Mouse (Mus musculus) granulocyte monocyte progenitor cell, adult 5-6 weeks (primary cell): Measurements from ENCODE around the gene Fam131a. TPM values are rescaled to one million over a fixed set of nuclear protein-coding genes. Genes with fewer than 3 reads are reported as not detected.
A peak's percentile ranks its signal among the peaks of the same experiment; 100 is the strongest.
"Not testable (repeated sequence)": the region's sequence is repeated elsewhere in the genome, so short reads cannot be mapped to it uniquely, and the experiment has no call there.

ENCODE experiments used
- ATAC-seq: replicated peaks from 2 replicates; pipeline ENCODE4 v1.8.0; 2016; ENCODE audit warnings: mild to moderate bottlenecking, moderate TSS enrichment, inconsistent platforms; ENCODE audit not compliant: poor library complexity, severe bottlenecking
- total RNA-seq, 2 experiments: library from RNA; stranded (forward) in 1 of 2; stranded (reverse) in 1 of 2; fragments of 200-712, 200-1000 nt in 1 of 2; fragments of >200 nt in 1 of 2; fragmentation: Nextera tagmentation in 1 of 2; gene quantifications; 2 replicates each; pipeline ENCODE4 v1.2.3; 2014 to 2017

The Fam131a gene
- total RNA-seq (2014; fragmentation: Nextera tagmentation) (1.6 TPM in 1 of 2 replicates, not detected in the other), total RNA-seq (2017) (0.43 TPM in 1 of 2 replicates, not detected in the other)

- ATAC-seq, result peak; percentile 86
These were observed at the start of gene Fam131a for GRCm38 (mm10) chr16:20693111-20693701. Gene Fam131a (plus strand): TSS chr16:20693241.

GRCm38 (mm10) chr16:20643911-20644310, 49.1 kb upstream of the Fam131a start:
- ATAC-seq, result no peak

- peak; percentile 99 for ATAC-seq
These were observed 41.7 kb upstream of the Fam131a start, which contains the start of gene Psmd2 for GRCm38 (mm10) chr16:20651076-20651946. Gene Psmd2 (plus strand): TSS chr16:20651652.

- ATAC-seq, result no peak; the same call in 1 of the 2 replicates
These were observed 41.1 kb upstream of the Fam131a start for GRCm38 (mm10) chr16:20651947-20652310.

GRCm38 (mm10) chr16:20653315-20653714, 39.7 kb upstream of the Fam131a start:
- ATAC-seq, result no peak

- ATAC-seq, result no peak
These were observed 35.4 kb upstream of the Fam131a start for GRCm38 (mm10) chr16:20657661-20658060.

GRCm38 (mm10) chr16:20668013-20668412, 25.0 kb upstream of the Fam131a start, which contains the start of gene Eif4g1:
Gene Eif4g1 (plus strand): TSS chr16:20668313.
- ATAC-seq, result not testable (repeated sequence)

- ATAC-seq, result no peak
These were observed 22.8 kb upstream of the Fam131a start for GRCm38 (mm10) chr16:20670291-20670690.

GRCm38 (mm10) chr16:20671886-20672285, 21.2 kb upstream of the Fam131a start:
- ATAC-seq, result no peak

- ATAC-seq, result peak; percentile 80
These were observed 20.5 kb upstream of the Fam131a start for GRCm38 (mm10) chr16:20672500-20672902.

- ATAC-seq, result peak; percentile 45
These were observed 19.9 kb upstream of the Fam131a start for GRCm38 (mm10) chr16:20672965-20673705.

- peak; percentile 33 for ATAC-seq
These were observed 19.2 kb upstream of the Fam131a start for GRCm38 (mm10) chr16:20673706-20674303.

- ATAC-seq, result no peak
These were observed 17.8 kb upstream of the Fam131a start for GRCm38 (mm10) chr16:20675213-20675612.

GRCm38 (mm10) chr16:20676702-20677101, 16.3 kb upstream of the Fam131a start:
- no peak for ATAC-seq

- ATAC-seq, result no peak
These were observed 15.7 kb upstream of the Fam131a start for GRCm38 (mm10) chr16:20677380-20677779.

- ATAC-seq, result peak; percentile 77
These were observed 14.9 kb upstream of the Fam131a start for GRCm38 (mm10) chr16:20677974-20678675.

- ATAC-seq, result no peak
These were observed 2.3 kb upstream of the Fam131a start for GRCm38 (mm10) chr16:20690774-20691173.

GRCm38 (mm10) chr16:20691617-20692016, 1.4 kb upstream of the Fam131a start:
- ATAC-seq, result no peak

- ATAC-seq, result no peak
These were observed 638 bp upstream of the Fam131a start for GRCm38 (mm10) chr16:20692241-20692965.
